ENCODE assay signal across 18 mouse cellular contexts in genomic region chr15:98486433-98487021, GRCm38 (mm10). TPM values are rescaled to one million over a fixed set of nuclear protein-coding genes. Genes with fewer than 3 reads are reported as not detected.
"Had no signal": no experiment of that assay in that cellular context is flagged by ENCODE, and none has a peak within 500 bp of the region (broad histone marks: within the 10 kb centered on the region; RNA-seq: fewer than 3 reads in every experiment).

No protein-coding gene starts in this region.

- DNase-seq: kidney, adult 18-20 months; kidney, postnatal 10 days; kidney, postnatal 4 days; left cerebral cortex, postnatal 4 days; lung, adult 18-20 months; right cerebral cortex, adult 18-20 months had no signal

RNA-seq across cellular contexts. Expression of gene Lalba, which starts 4.0 kb away (rescaled TPM):
- total RNA-seq: layer of hippocampus, adult 2 months; layer of hippocampus, postnatal 10 days; left cerebral cortex, postnatal 4 days; liver, adult 2 months; midbrain, postnatal 0 days had no signal
- polyA plus RNA-seq: liver, adult 2 months; liver, embryonic 14.5 days; midbrain, embryonic 13.5 days; midbrain, postnatal 0 days; neural tube, embryonic 11.5 days; neural tube, embryonic 15.5 days; stomach, embryonic 14.5 days had no signal

RNA-seq across cellular contexts. Expression of gene Olfr279, which starts 5.7 kb away (rescaled TPM):
- total RNA-seq: layer of hippocampus, adult 2 months; layer of hippocampus, postnatal 10 days; left cerebral cortex, postnatal 4 days; liver, adult 2 months; midbrain, postnatal 0 days had no signal
- polyA plus RNA-seq: kidney, embryonic 14.5 days; limb, embryonic 13.5 days; liver, adult 2 months; liver, embryonic 14.5 days; lung, embryonic 16.5 days; midbrain, embryonic 13.5 days; midbrain, postnatal 0 days; neural tube, embryonic 11.5 days; neural tube, embryonic 15.5 days; stomach, embryonic 14.5 days had no signal

RNA-seq across cellular contexts. Expression of gene OR5BS1P, which starts 16.8 kb away (rescaled TPM):
- total RNA-seq: layer of hippocampus, adult 2 months; layer of hippocampus, postnatal 10 days; left cerebral cortex, postnatal 4 days; liver, adult 2 months; midbrain, postnatal 0 days had no signal
- polyA plus RNA-seq: kidney, embryonic 14.5 days; limb, embryonic 13.5 days; liver, adult 2 months; liver, embryonic 14.5 days; lung, embryonic 16.5 days; midbrain, embryonic 13.5 days; midbrain, postnatal 0 days; neural tube, embryonic 11.5 days; neural tube, embryonic 15.5 days; stomach, embryonic 14.5 days had no signal

RNA-seq across cellular contexts. Expression of gene Olfr281, which starts 34.1 kb away (rescaled TPM):
- total RNA-seq: layer of hippocampus, adult 2 months; layer of hippocampus, postnatal 10 days; left cerebral cortex, postnatal 4 days; liver, adult 2 months; midbrain, postnatal 0 days had no signal
- polyA plus RNA-seq: kidney, embryonic 14.5 days; limb, embryonic 13.5 days; liver, adult 2 months; liver, embryonic 14.5 days; lung, embryonic 16.5 days; midbrain, embryonic 13.5 days; midbrain, postnatal 0 days; neural tube, embryonic 11.5 days; neural tube, embryonic 15.5 days; stomach, embryonic 14.5 days had no signal
